Mouse (Mus musculus) yolk sac, embryonic 10.5 days (tissue): ENCODE data around the gene Exoc3l4.

ENCODE experiments used
- DNase-seq: peaks from one replicate; pipeline ENCODE4 v3.0.0-alpha.2; 2017; ENCODE audit warnings: low spot score

Gene Exoc3l4

DNA sequence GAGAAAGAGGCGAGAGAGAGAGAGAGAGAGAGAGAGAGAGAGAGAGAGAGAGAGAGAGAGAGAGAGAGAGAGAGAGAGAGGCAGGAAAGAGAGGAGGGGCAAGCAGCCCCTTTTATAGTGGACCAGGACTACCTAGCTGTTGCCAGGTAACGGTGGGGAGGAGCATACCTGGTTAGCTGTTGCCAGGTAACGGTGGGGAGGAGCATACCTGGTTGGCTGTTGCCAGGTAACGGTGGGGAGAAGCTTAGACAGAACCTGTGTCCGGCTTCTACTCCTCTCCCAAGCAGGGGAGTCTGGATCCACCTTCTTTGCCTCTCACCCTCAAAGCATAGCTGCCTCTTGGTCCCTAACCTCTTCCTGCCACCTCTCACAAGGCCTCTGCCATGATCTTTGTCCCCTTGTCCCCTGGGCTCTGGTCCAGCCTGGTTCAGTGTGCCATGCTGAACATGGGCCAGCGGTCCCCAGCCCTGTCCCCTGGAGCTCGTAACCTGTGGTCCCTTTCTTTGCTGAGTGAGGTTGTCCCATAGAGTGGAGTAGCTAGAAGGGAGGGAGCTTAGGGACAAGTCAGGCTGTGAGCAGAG lies 17.4 kb downstream of the Exoc3l4 start:
- DNase-seq = no peak

DNA sequence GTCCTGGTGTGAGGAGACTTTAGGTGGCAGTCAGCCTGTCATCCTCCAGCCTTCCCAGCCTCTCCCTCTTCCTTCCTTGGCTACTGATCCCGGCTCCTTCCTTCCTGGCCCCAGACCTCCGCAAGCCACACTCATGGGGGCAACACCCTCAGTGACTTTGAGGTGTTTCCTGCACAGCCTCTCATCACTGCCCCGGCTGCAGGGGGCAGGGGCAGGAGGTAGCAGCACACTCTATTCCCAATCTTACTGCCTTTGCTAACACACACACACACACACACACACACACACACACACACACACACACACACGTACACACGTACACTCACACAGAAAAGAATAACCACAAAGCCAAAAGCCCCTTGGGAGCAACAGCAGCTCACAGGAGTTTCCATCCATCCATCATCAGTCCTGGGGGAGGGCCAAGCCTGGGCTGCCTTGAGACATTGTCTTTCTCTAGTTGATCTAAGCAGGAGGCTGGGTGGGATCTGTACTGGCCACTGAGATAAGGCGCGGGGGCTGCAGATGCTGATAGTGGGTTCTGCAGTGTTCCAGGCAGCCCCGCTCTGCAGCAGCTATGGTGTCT lies 18.0 kb downstream of the Exoc3l4 start:
- no peak for DNase-seq

DNA sequence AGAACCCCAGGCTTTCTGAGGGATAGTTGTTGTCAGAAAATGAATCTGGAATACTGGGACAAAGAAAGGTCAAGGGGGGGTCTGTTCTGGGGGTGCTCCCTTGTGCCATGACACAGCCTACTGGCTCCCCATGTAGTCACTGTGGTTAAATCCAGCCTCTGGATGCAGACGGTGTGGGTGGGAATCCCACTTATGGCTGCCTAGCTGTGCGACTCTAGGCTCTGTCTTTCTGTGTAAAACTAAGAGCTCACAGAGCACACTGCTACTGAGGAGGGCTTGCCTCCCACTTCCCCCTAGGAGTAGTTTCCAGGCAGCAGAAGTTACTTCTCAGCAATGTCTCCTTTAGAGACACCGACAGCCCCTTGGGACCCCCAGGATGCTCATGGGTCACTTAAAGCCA lies 19.4 kb downstream of the Exoc3l4 start:
- DNase-seq = no peak

DNA sequence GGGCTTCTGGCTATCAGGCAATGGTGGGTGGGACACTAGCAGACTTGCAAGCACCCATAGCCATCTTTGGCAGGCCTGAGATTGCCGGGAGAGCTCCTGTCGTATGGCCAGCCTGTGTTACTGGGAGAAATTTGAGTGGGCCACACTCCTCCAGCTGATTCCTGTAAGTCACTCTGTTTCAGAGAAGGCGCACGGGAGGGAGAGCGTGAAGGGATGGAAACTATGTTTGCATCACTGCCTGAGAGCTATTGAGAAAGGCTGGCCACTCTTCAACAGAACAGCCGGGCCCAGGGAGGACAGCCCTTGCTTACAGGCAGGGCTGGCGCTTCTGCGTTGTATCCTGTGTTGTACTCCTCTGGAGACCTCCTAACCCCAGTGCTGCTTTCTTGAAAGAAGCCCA lies 19.8 kb downstream of the Exoc3l4 start:
- no peak for DNase-seq

DNA sequence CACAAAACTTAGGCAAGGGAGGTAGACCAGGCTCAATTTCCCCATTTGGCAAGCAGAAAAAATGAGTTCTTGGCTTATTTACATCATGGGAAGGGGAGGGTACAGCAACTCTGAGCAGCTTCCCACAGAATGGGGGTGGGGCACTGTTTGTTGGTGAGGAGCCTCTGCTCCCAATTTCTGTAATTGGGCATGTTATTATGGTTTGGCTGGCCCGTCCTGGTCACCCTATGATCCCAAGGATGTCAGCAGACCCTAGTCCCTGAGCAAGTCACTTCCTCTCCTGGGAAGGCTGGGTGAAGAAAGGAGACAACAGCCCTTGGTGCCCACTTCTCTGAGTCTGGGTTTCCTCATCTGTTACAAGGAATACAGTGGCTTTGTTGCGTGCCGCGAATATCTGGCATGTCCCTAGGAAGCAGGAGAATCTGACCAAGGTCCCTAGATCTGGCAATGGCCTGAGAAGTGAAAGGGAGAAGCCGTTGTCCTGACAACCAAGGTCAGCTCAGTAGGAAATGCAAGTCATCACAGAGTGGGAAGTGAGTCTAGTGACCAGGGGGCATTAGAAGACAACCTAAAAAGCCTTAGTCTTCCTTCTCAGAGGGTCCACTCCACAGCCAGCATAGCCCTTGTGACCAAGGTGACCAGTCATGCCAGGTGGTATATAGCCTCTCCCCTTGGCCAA lies 20.5 kb downstream of the Exoc3l4 start:
- DNase-seq = no peak

DNA sequence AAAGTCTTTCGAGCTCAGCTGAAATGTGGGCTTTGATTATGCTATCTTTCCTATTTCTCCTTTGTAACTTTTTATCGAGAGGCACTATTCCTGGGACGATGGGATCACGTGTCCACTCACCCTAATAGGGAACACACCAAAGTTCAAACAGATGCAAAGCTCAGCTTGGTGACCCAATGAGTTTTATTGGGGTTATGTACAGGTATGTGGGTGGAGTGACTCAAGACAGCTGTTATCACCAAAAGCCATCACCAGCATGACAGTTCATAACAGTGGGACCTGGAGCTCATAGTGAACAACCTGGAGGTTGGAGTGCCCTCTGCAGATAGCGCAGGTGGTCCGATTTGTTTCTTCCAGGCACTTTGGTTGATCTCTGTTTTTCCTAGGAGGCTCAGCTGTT lies 22.0 kb downstream of the Exoc3l4 start:
- DNase-seq = no peak

DNA sequence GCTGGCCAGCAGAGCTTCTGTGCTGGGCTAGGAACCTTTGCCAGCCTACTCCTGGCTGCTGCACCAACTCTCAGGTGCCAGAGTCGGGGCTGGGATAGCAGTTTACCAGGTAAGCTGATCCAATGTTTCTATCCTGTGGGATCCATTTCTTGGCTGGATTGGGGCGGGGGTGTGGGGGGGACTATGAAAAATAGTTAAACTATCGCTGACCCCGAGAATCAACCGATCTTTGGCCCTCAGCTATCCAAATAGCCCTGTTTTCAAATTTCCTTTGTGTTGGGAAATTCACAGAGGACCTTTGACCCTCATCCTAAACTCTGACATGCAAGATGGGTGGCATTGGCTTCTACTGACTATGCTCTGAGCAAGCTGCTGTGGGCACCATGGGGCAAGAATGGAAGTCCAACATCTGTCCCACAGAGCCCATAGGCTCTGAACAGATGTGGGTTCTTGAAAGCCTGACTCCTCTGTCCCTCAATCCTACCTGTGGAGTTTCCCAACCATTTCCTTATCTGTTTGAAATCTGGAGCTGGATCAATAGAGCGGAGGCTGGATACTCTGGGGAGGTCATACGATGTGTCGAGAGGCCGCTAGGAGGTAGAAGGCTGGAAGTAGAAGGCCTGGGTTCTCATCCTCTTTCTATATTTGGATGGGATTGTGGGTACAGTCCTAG lies 24.0 kb downstream of the Exoc3l4 start:
- peak; percentile 66 for DNase-seq

DNA sequence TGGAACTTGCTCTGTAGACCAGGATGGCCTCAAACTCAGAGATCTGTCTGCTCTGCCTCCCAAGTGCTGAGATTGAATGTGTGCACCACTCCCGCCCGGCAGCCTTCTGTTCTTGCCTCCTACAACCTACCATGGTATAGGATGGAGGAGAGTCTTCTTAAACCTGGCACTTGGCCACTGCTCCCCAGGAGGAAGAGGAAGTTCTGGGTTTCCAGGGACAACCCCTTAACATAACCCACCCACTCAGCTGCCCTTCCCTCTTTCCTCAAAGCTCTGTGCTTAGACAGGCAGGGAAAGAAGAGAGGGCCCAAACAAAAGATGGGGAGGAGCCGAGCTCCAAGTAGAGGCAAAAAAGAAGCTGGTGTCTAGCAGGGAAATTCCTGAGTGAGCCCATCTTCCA lies 24.7 kb downstream of the Exoc3l4 start:
- DNase-seq = no peak

DNA sequence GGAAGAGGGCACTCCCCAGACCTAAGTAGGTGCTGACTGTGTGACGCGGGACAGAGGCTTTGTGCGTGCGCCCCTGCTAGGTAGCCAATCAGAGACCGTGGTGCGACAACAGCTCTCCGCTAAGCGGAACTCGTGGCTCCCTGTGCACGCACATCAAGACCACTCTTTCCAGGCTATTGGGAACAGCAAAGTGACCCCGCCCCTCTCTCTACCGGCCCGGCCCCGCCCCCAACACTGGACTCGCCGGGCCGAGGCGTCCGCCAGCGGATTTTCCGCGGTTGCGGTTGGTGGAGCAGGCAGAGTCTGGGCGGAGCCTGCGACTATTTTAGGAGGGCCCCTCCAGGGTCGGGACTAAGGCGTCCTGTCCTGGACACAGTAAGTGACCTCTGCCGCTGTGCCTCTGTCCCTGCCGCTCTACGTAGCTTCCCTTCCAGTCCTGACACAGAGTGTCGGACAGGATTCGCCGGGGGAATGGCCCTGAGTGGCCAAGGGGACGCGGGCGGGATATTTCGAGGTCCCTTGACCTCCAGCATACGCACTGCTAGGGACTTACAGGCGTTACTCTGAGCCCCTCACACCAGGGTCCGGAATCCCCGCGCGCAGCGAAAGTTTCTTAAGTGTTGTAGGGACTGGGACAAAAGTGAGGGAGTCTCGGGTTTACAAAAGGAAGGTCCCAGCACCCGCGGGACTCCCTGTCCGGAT lies 25.6 kb downstream of the Exoc3l4 start, which contains the start of gene Tnfaip2:
Gene Tnfaip2 (plus strand): TSS at position 161 of the 702 bp plus-strand sequence.
- DNase-seq = peak; percentile 82

DNA sequence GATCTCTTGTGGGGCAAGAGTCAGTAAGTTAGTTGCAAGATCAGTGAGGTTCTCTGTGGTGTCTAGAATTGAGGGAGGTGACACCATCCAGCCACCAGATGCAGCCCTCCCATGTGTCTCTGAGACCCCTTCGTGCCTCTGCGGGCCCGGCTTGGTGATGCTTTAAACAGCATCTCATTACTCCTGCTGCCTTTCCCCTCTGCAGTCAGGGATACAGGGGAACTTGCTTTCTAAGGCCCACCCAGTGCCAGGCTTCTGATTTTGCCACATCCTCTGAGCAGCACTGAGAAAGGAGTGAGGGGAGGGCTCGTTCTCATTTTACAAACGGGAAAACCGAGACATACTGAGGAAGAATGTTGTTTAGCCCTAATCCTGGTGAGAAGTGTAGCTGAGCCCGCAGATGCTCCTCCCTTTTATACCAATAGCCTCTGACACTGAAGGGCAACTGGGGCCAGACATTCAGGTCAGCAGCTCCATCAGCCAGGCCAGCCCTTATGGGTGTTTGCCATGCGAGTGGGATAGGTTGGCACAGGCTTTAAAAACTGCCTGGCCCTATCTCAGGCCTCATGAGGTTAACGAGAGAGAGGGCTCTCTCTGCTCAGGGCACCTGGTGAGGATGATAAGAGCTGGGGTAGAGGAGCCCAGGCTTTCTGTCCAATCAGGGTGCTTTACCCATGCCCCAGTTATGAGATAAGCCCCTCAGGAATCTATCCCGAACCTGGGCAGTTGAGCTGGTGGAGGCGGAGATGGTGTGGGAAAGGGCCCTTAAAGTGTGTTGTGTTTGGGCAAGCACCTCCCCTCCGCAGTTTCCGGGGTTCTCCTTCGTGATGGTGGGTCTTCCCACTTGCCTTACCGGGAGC lies 26.4 kb downstream of the Exoc3l4 start:
- DNase-seq = no peak

DNA sequence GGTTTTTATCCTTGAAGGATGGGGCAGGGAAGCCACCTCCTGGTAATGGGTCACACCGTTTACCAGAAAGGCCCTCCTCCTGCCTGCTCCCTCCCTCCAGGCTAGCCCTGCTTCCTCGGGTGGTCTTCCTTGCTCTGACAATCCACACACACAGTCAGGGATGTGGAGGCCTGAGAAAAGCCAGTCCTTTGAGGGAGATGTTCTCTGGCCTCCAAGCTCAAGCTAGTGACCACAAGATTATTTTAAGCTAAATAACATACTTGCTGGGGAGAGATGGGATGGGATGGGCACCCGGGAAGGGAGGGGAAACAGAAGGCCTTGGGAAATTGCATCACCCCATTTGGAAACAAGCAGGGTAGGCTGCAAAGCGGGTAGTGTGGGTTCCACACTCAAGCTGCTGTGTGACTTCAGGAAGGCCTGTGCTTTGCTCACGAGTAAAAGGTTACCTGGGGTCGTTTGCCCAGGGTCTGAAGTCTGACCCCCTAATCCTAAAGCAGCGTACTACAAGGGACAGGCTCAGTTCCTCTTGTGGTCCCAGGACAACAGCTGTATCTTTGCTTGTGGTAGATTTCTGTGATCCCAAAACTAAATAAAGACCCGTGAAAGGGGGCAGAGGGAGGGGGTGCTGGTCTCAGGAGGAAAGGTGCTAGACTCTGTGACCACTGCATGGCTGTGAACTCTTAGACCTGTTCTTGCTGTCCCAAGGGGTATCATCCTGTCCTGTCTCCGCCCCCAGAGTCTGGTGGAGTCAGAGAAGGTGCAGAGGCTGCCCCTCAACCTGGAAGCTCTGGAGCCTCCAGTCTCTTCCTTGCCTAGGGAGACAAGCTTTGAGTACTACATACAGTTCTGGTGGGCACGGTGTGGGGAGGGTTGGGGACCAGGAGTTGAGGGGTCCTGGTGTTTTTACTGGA lies 27.4 kb downstream of the Exoc3l4 start:
- no peak for DNase-seq

DNA sequence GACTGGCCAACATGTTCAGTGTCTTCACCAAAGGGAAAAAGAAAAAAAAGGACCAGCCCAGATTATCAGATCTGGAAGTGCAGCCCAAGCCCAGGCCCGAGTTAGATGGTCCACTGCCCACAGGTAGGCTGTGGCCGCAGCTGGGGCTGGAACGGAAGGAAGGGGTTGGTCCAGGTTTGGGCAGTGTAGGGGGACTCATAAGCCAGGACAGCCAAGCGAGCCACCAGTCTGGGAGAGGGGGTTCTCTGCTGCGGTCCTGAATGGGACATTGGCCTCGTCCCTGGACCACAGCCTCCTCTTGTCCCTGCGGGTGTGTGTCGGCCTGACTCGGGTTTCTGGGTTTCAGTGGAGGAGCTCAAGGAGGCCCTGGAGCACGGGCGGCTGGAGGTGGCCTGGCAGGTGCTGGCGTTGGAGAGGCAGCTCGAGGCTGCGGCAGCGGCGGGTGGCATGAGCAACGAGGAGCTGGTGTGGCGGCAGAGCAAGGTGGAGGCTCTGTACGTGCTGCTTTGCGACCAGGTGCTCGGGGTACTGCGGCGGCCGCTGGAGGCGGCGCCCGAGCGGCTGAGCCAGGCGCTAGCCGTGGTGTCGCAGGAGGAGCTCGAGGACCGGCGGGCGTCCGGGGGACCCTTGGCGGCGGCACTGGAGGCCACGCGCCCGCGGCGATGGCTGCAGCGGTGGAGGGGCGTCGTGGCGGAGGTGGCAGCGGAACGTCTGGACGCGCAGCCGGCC lies 28.5 kb downstream of the Exoc3l4 start:
- no peak for DNase-seq

DNA sequence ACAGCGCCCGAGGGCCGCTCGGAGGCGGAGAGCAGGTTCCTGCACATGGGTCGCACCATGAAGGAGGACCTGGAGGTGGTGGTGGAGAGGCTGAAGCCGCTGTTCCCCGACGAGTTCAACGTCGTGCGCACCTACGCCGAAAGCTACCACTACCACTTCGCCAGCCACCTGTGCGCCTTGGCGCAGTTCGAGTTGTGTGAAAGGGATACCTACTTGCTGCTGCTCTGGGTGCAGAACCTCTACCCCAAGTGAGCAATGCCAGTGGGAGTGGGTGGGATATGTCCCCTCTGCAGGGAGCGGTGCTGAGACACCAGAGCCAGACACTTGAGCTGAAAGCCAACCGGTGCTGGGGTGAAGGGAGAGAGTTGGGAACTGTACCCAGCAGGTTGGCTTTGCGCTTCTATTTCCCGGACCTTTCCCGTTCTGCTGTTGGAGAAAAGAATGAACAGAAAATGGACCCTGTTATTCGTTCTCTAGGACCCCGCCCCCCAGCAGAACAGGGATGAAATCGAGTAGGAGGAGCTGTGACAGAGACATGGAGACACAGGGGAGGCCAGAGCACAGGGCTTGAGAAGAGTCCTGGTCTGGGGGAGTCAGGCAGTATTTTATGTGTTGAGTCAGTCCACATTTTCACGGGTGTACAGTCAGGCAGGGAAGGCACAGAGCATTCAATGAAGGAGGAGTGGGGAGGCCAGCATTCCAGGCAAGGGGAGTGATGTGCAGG lies 29.2 kb downstream of the Exoc3l4 start:
- no peak for DNase-seq

DNA sequence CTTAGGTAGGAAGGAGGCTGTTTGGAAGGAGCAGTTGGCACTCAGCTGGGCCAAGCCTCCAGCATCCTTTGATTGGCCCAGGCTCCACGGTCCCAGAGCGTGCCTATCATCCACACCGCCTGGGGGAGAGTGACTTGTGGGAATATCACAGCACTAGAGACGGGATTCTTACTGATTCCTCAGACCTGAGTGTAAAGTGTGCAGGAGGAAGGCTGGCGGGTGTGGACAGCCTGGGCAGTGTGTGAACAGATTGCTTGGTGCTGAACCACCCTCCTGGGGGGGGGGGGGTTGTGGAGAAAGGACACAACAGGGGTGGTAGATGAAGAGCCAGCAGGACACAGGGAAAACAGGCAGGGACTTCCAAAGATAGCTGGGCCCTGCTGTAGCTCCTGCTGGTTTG lies 29.9 kb downstream of the Exoc3l4 start:
- no peak for DNase-seq

DNA sequence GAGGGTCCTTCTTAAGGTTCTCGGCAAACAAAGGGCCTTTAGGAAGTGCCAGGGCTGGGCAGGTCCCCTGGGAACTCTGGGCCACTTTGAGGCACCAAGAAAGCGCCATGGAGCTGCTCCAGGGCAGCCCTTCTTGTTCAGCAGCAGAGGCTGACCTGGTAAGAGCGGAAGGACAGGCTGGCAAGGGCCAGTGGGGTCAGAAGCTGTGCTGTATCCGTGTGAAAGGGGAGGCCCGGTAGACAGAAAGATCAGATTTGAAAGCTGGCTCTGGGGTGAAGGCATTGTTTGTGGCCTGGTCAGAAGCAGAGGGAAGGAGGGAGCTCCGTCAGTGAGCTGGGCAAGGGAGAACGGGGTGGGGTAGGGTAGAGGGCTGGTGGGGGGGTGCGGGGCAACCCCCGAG lies 30.5 kb downstream of the Exoc3l4 start:
- no peak for DNase-seq

DNA sequence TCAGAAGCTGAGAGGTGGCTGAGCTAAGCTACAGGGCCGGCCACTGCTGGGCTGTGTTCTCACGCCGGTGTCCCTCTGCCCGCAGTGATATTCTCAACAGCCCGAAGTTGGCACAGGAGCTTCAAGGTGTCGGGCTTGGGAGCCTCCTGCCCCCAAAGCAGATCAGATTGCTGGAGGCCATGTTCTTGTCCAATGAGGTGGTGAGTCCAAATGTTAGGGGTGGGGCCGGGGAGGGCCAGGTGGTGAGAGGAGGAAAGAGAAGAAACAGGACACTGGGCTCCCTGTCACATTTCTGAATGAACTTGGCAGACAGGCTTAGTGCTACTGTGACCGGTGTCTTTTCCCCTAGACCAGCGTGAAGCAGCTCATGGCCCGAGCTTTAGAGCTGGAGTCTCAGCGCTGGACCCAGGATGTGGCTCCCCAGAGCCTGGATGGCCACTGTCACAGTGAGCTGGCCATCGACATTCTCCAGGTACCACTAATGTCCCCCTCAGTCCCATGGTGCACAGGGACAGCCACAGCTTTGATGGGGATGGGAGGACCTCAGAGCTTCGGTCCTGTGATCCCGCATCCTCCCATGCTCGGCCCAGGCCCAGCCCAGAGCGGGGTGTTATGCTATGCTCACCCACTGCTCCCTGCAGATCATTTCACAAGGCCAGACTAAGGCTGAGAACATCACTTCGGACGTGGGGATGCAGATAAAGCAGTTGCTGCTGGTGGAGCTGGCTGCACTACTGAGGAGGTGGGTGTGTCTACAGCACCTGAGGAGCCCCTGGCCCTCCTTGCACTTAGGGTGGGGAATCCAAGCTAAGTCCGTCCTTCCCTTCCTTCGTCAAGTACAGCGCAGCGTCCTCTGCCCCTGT lies 31.3 kb downstream of the Exoc3l4 start:
- DNase-seq = no peak

DNA sequence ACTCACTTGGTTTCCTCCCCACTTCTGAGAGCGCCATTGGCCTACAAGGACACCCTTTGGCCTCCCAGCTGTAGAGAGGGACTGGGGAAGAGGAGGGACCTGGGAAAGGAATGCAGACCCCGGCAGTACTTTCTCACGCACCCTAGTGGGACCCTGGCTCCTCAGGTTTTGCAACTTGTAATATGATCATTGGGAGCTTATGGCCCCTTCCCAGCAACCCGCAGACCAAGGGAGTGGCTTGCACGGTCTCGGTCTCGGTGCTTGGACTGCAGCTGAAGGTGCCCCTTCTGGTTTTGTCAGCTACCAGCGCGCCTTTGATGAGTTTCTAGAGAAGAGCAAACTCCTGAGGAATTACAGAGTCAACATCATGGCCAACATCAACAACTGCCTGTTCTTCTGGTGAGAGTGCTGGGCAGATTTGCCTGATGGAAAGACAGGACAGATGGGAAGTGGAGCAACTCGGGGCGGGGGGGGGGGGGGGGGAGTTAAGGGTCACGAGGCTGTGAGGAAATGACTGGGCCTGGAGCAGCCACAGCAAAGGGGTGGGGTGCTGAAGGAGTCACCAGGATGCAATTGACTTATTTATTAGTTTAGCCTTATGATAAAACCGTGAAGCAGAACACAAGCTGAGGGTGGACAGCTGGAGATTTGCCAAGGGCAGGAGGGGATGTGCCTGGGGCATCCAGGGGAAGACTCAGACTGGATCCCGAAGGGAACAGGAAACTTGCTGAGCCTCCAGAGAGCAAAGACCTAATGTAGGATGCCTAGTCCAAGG lies 32.3 kb downstream of the Exoc3l4 start:
- no peak for DNase-seq
